Mouse (Mus musculus) erythroblast, embryonic 14.5 days (primary cell): ENCODE results near the gene Nr1h3. TPM values are rescaled to one million over a fixed set of nuclear protein-coding genes. Genes with fewer than 3 reads are reported as not detected.

Source experiments
- H3K27me3 ChIP-seq: 2 replicates; pipeline ENCODE4 v1.6.1; 2012; ENCODE audit warnings: inconsistent platforms; ENCODE audit not compliant: control insufficient read depth
- H3K36me3 ChIP-seq: 2 replicates; pipeline ENCODE4 v1.6.1; 2012; ENCODE audit warnings: mild to moderate bottlenecking, inconsistent platforms; ENCODE audit not compliant: control insufficient read depth
- H3K4me1 ChIP-seq: 2 replicates; pipeline ENCODE4 v1.6.1; 2012; ENCODE audit warnings: inconsistent platforms; ENCODE audit not compliant: control insufficient read depth
- H3K4me3 ChIP-seq: replicated peaks from 2 replicates; pipeline ENCODE3; 2012; ENCODE audit warnings: moderate library complexity, mild to moderate bottlenecking, inconsistent platforms
- H3K9me3 ChIP-seq: 2 replicates; pipeline ENCODE4 v1.6.1; 2012; ENCODE audit warnings: low read length, inconsistent platforms, mixed read lengths; ENCODE audit not compliant: control insufficient read depth
- GATA1 ChIP-seq: IDR thresholded peaks from 2 replicates; pipeline ENCODE4 v1.6.1; 2012; ENCODE audit warnings: low read length, inconsistent platforms, mixed read lengths
- TAL1 ChIP-seq: IDR thresholded peaks from 3 replicates; pipeline ENCODE4 v1.6.1; 2012; ENCODE audit warnings: low read length, inconsistent platforms, mixed read lengths
- polyA plus RNA-seq: library from polyadenylated mRNA; stranded (reverse); fragments of >175 nt; gene quantifications from 2 replicates; pipeline ENCODE4 v1.2.3, GENCODE M21; 2012

The Nr1h3 gene
- polyA plus RNA-seq, 1 experiment = 0.50 TPM

DNA sequence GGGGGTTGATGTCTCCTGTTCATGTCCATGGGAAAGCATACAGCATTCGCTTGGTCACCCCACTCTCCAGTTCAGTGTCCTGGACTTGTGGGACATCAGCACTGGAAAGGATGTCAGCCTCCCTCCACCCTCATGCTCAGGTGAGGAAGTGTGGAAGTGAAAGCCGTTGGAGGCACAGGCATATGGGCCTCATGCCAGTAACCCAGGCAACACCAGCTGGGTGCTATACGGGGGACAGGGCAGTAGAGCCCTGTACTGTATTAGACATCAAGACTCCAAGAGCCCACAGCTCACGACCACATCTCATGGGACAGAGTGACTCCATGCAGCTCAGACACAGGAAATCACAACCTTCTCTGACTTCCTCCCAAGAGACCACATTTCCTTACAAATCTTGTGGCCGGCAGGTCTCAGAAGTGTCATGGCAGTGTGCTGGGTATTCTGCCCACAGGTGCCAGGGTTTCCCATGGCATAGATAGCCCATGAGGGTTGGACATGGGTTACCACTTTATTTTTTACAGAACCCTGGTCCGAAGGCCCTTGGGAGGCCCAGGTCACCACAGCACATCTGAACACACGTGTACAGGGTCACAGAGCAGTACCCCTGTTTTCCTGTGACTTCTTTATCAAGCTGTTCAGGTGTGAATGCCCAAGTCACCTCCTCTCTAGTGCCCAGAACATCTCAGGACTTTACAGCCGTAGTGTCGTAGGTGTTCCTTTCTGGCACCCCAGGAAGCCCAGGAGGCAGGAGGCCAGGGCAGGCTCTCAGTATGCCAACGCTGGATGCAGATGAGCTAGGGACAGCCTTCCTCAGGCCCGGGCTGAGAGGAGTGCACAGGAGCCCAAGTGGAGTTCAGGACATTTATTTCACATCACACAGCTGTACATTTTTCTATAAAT, 65.9 kb downstream of the Nr1h3 start:
- Histone ChIP-seq H3K9me3 (no peaks in the 10 kb centered on the region), H3K4me3 (no peak overlapping the region), H3K4me1 (peaks cover 6% of the 10 kb centered on the region), H3K27me3 (no peaks in the 10 kb centered on the region), H3K36me3 (peaks cover 35% of the 10 kb centered on the region)
- TF ChIP-seq GATA1 (no peak), TAL1 (no peak)

Other genes starting within 250 kb of the Nr1h3 start
- 0.09 TPM in 1 of 2 replicates, not detected in the other for gene Rapsn, start 167.2 kb downstream of the Nr1h3 start, polyA plus RNA-seq
- 22.2 and 22.3 TPM in 2 replicates for gene Psmc3, start 148.8 kb downstream of the Nr1h3 start, polyA plus RNA-seq
- gene Slc39a13, start 132.4 kb downstream of the Nr1h3 start, polyA plus RNA-seq = 1.4 and 2.0 TPM in 2 replicates
- gene Spi1, start 120.4 kb downstream of the Nr1h3 start, polyA plus RNA-seq = 0.76 and 0.83 TPM in 2 replicates
- gene Mybpc3, start 84.7 kb downstream of the Nr1h3 start, polyA plus RNA-seq = 0.01 TPM in 1 of 2 replicates, not detected in the other
- gene Madd, start 19.0 kb downstream of the Nr1h3 start, polyA plus RNA-seq = 0.56 and 0.60 TPM in 2 replicates
- 0.16 and 0.23 TPM in 2 replicates for gene Acp2, start 51 bp upstream of the Nr1h3 start, polyA plus RNA-seq
- 0.05 and 0.06 TPM in 2 replicates for gene Ddb2, start 34.1 kb upstream of the Nr1h3 start, polyA plus RNA-seq
- 0.20 TPM in 1 of 2 replicates, not detected in the other for gene Pacsin3, start 53.1 kb upstream of the Nr1h3 start, polyA plus RNA-seq
- gene Arfgap2, start 62.1 kb upstream of the Nr1h3 start, polyA plus RNA-seq = 3.5 and 3.7 TPM in 2 replicates
- gene 1110051M20Rik, start 241.9 kb upstream of the Nr1h3 start, polyA plus RNA-seq = 0.09 and 0.18 TPM in 2 replicates